Mouse (Mus musculus) hindbrain, embryonic 12.5 days (tissue): ENCODE measurements around the gene Cacfd1. TPM values are rescaled to one million over a fixed set of nuclear protein-coding genes. Genes with fewer than 3 reads are reported as not detected.

Experiments
- ATAC-seq: fragments of 200-750 bp; cut with Nextera tagmentation; 2 replicates; pipeline ENCODE4 v1.8.0; 2017; ENCODE audit warnings: moderate TSS enrichment; ENCODE audit not compliant: low FRiP score
- H3K27ac ChIP-seq: fragments of 300-500 bp; sonication (generic); 2 replicates; pipeline ENCODE4 v1.5.1; 2016; ENCODE audit warnings: mild to moderate bottlenecking
- H3K27me3 ChIP-seq: fragments of 300-500 bp; sonication (generic); 2 replicates; pipeline ENCODE4 v1.6.1; 2016; ENCODE audit warnings: mild to moderate bottlenecking
- H3K36me3 ChIP-seq: fragments of 300-500 bp; sonication (generic); 2 replicates; pipeline ENCODE4 v1.6.1; 2016; ENCODE audit warnings: mild to moderate bottlenecking
- H3K4me1 ChIP-seq: fragments of 300-500 bp; sonication (generic); 2 replicates; pipeline ENCODE4 v1.6.1; 2016
- H3K4me2 ChIP-seq: fragments of 300-500 bp; sonication (generic); replicated peaks from 2 replicates; pipeline ENCODE4 v1.6.1; 2016; ENCODE audit warnings: mild to moderate bottlenecking
- H3K4me3 ChIP-seq: fragments of 300-500 bp; sonication (generic); 2 replicates; pipeline ENCODE4 v1.5.1; 2016; ENCODE audit warnings: mild to moderate bottlenecking
- H3K9ac ChIP-seq: fragments of 300-500 bp; sonication (generic); 2 replicates; pipeline ENCODE4 v1.6.1; 2016; ENCODE audit warnings: mild to moderate bottlenecking, moderate library complexity
- H3K9me3 ChIP-seq: fragments of 300-500 bp; sonication (generic); replicated peaks from 2 replicates; pipeline ENCODE4 v1.6.1; 2016; ENCODE audit warnings: mild to moderate bottlenecking
- WGBS: fragments of 180-500 bp; shearing (Covaris S2); methylation state at CpG from one replicate; pipeline ENCODE4 v1.1.7; 2016; 5-methylcytosine and 5-hydroxymethylcytosine counted together
- polyA plus RNA-seq: library from polyadenylated mRNA; unstranded; fragments of >200 nt; fragmentation: Nextera tagmentation; extraction: Ambion mirVana; gene quantifications from 2 replicates; pipeline ENCODE4 v1.2.1, GENCODE M21; 2016

The Cacfd1 gene
- 115 TPM in 2 replicates for polyA plus RNA-seq

DNA sequence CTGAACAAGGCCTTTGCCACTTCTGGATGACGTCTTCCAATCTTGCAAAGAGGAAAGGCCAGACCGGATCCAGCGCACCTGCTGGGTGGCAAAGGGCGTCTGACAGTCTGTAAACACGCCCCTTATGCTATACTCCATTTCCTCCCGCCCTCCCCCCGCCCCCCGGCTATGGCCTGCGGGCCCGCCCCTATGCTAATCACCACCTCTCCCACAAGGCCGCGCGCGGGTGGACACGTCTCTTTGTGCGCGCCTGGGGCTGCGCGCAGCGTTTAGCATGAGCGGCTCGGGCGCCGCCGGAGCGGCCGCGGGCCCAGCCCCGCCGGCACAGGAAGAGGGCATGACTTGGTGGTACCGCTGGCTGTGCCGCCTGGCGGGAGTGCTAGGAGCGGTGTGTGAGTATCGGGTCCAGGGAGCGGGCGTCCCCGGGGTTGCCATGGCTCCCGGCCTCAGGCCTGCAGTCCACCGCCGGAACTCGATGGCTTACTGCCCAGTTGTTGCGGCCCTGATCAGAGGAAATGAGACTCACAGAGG, at the start of gene Cacfd1:
Gene Cacfd1 (plus strand): TSS at position 213 of the 531 bp plus-strand sequence.
- Histone ChIP-seq H3K4me3 (peak within 1 kb of the TSS; percentile 52), H3K4me2 (peak within 1 kb of the TSS; percentile 87), H3K4me1 (peaks cover 20% of the 10 kb centered on the region), H3K27ac (peak within 1 kb of the TSS; percentile 88), H3K27me3 (peaks cover 3% of the 10 kb centered on the region; the same call in 1 of the 2 replicates), H3K36me3 (peaks cover 16% of the 10 kb centered on the region), H3K9ac (peak within 1 kb of the TSS; percentile 87), H3K9me3 (no peaks in the 10 kb centered on the region)
- peak; percentile 96 for ATAC-seq
- under 1% methylated on average over 40 of the region's 43 CpGs for WGBS

DNA sequence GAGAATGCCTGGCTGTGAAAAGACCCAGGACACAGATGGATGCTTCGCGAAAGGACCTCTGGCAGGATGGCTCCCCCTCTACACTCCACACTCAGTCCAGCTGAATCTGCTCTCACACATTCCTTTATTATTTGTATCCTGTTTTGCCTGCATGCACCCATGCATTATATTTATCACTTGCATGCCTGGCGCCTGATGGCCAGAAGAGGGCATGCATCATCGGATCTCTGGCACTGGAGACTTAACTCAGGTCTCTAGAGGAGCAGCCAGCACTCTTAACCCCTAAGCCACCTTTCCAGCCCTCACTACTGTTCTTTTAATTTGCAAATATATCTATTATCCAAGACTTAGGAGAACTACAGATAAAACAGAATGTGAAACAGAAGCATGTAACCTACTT, 49.0 kb upstream of the Cacfd1 start:
- peaks cover 57% of the 10 kb centered on the region for H3K36me3 ChIP-seq
- peaks cover 32% of the 10 kb centered on the region for H3K4me1 ChIP-seq
- no peak for ATAC-seq
- WGBS: 81% methylated on average over 4 of the region's 4 CpGs
- H3K9me3 ChIP-seq: no peaks in the 10 kb centered on the region
- no peak overlapping the region for H3K27ac ChIP-seq
- H3K27me3 ChIP-seq: no peaks in the 10 kb centered on the region
- no peak overlapping the region for H3K9ac ChIP-seq
- no peak overlapping the region for H3K4me2 ChIP-seq
- no peak overlapping the region for H3K4me3 ChIP-seq

GRCm38 (mm10) chr2:26963923-26964723, 45.6 kb upstream of the Cacfd1 start, which contains the start of gene Rexo4:
TSS of gene Rexo4 (minus strand) at chr2:26964386.
- Histone ChIP-seq H3K36me3 (peaks cover 27% of the 10 kb centered on the region), H3K27ac (peak within 1 kb of the TSS; percentile 97), H3K9ac (peak within 1 kb of the TSS; percentile 83), H3K4me1 (peaks cover 32% of the 10 kb centered on the region), H3K4me2 (peak within 1 kb of the TSS; percentile 89), H3K4me3 (peak within 1 kb of the TSS; percentile 75), H3K27me3 (no peaks in the 10 kb centered on the region), H3K9me3 (no peaks in the 10 kb centered on the region)
- WGBS: under 1% methylated on average over 50 of the region's 50 CpGs
- peak; percentile 97 for ATAC-seq

GRCm38 (mm10) chr2:26964724-26965370, 44.9 kb upstream of the Cacfd1 start:
- peak overlapping the region; percentile 89 for H3K4me2 ChIP-seq
- peak overlapping the region; percentile 83 for H3K9ac ChIP-seq
- no peaks in the 10 kb centered on the region for H3K27me3 ChIP-seq
- peak overlapping the region; percentile 97 for H3K27ac ChIP-seq
- H3K9me3 ChIP-seq: no peaks in the 10 kb centered on the region
- no peak; the same call in 1 of the 2 replicates for ATAC-seq
- WGBS: 18% methylated on average over 14 of the region's 14 CpGs
- H3K4me1 ChIP-seq: peaks cover 32% of the 10 kb centered on the region
- H3K36me3 ChIP-seq: peaks cover 22% of the 10 kb centered on the region
- H3K4me3 ChIP-seq: peak overlapping the region; percentile 75

- ATAC-seq: no peak
- no peaks in the 10 kb centered on the region for H3K27me3 ChIP-seq
- H3K4me3 ChIP-seq: no peak overlapping the region
- peaks cover 18% of the 10 kb centered on the region for H3K4me1 ChIP-seq
- no peaks in the 10 kb centered on the region for H3K9me3 ChIP-seq
- WGBS: 78% methylated on average over 2 of the region's 2 CpGs
- H3K36me3 ChIP-seq: peaks cover under 1% of the 10 kb centered on the region
- H3K4me2 ChIP-seq: no peak overlapping the region
- H3K9ac ChIP-seq: no peak overlapping the region
- no peak overlapping the region for H3K27ac ChIP-seq
Measured at GRCm38 (mm10) chr2:26967262-26967661, 42.5 kb upstream of the Cacfd1 start.

GRCm38 (mm10) chr2:26973116-26973515, 36.6 kb upstream of the Cacfd1 start, which contains the start of gene Adamts13:
TSS of gene Adamts13 (plus strand) at chr2:26973416.
- Histone ChIP-seq H3K9me3 (no peaks in the 10 kb centered on the region), H3K27me3 (no peaks in the 10 kb centered on the region), H3K4me1 (no peaks in the 10 kb centered on the region), H3K4me3 (no peak within 1 kb of the TSS), H3K9ac (no peak within 1 kb of the TSS), H3K36me3 (no peaks in the 10 kb centered on the region), H3K4me2 (no peak within 1 kb of the TSS), H3K27ac (no peak within 1 kb of the TSS)
- WGBS: 68% methylated on average over 3 of the region's 3 CpGs
- no peak for ATAC-seq

- Histone ChIP-seq H3K27me3 (no peaks in the 10 kb centered on the region), H3K9me3 (no peaks in the 10 kb centered on the region), H3K4me3 (no peak overlapping the region), H3K36me3 (no peaks in the 10 kb centered on the region), H3K4me1 (no peaks in the 10 kb centered on the region), H3K9ac (no peak overlapping the region), H3K4me2 (no peak overlapping the region), H3K27ac (no peak overlapping the region)
- no peak for ATAC-seq
- 71% methylated on average over 4 of the region's 4 CpGs for WGBS
Measured at GRCm38 (mm10) chr2:26973960-26974359, 35.8 kb upstream of the Cacfd1 start.

GRCm38 (mm10) chr2:26980361-26980760, 29.4 kb upstream of the Cacfd1 start:
- Histone ChIP-seq H3K9ac (no peak overlapping the region), H3K4me2 (no peak overlapping the region), H3K4me3 (no peak overlapping the region), H3K27ac (no peak overlapping the region), H3K9me3 (no peaks in the 10 kb centered on the region), H3K4me1 (no peaks in the 10 kb centered on the region), H3K36me3 (no peaks in the 10 kb centered on the region), H3K27me3 (peaks cover 5% of the 10 kb centered on the region; the same call in 1 of the 2 replicates)
- ATAC-seq: no peak
- 71% methylated on average over 1 of the region's 1 CpGs for WGBS

GRCm38 (mm10) chr2:26984179-26984578, 25.5 kb upstream of the Cacfd1 start:
- H3K27me3 ChIP-seq: peaks cover 8% of the 10 kb centered on the region; the same call in 1 of the 2 replicates
- no peaks in the 10 kb centered on the region for H3K4me1 ChIP-seq
- H3K36me3 ChIP-seq: no peaks in the 10 kb centered on the region
- H3K4me2 ChIP-seq: no peak overlapping the region
- H3K4me3 ChIP-seq: no peak overlapping the region
- H3K27ac ChIP-seq: no peak overlapping the region
- H3K9me3 ChIP-seq: no peaks in the 10 kb centered on the region
- no peak for ATAC-seq
- 82% methylated on average over 2 of the region's 2 CpGs for WGBS
- H3K9ac ChIP-seq: no peak overlapping the region

DNA sequence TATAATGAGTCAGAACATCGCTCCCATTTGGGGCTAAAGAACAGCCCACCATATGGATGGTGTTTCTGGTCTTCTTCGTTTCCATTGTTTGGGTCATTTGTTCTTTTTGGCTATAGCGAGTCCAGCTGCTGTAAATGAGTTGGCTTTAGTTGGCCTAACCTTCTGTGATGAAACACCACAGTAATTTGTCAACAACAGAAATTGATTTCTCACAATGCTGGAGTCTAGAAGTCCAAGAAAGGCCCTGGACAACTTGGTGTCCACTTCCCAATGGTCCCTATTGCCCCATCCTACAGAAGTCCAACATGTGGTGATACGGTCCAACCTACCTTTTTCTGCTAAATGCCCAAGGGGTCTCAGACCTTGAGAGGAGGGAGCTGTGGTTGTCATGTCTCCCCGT, 25.1 kb upstream of the Cacfd1 start:
- Histone ChIP-seq H3K27me3 (peaks cover 8% of the 10 kb centered on the region; the same call in 1 of the 2 replicates), H3K36me3 (no peaks in the 10 kb centered on the region), H3K9me3 (no peaks in the 10 kb centered on the region), H3K27ac (no peak overlapping the region), H3K4me2 (no peak overlapping the region), H3K9ac (no peak overlapping the region), H3K4me3 (no peak overlapping the region), H3K4me1 (no peaks in the 10 kb centered on the region)
- 88% methylated on average over 5 of the region's 5 CpGs for WGBS
- ATAC-seq: no peak

DNA sequence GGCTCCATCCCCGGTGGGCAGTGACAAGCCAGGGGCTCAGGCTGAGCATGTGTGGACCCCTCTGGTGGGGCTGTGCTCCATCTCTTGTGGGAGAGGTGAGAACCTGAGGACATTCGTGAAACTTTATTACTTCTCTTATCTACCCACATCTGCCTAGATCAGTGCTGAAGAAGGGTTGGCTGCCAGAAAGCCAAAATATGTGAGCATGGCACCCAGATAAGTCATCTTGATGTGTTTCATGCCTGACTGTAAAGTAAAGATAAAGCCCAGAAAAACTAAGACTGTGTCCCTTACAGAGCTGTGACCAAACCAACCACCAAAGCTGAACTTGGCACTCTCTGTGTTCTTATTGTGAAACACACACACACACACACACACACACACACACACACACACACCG, 15.8 kb upstream of the Cacfd1 start:
- Histone ChIP-seq H3K4me2 (no peak overlapping the region), H3K4me1 (no peaks in the 10 kb centered on the region), H3K27me3 (no peaks in the 10 kb centered on the region), H3K9me3 (no peaks in the 10 kb centered on the region), H3K9ac (no peak overlapping the region), H3K36me3 (no peaks in the 10 kb centered on the region), H3K27ac (no peak overlapping the region), H3K4me3 (no peak overlapping the region)
- ATAC-seq: no peak
- WGBS: 83% methylated on average over 3 of the region's 3 CpGs

DNA sequence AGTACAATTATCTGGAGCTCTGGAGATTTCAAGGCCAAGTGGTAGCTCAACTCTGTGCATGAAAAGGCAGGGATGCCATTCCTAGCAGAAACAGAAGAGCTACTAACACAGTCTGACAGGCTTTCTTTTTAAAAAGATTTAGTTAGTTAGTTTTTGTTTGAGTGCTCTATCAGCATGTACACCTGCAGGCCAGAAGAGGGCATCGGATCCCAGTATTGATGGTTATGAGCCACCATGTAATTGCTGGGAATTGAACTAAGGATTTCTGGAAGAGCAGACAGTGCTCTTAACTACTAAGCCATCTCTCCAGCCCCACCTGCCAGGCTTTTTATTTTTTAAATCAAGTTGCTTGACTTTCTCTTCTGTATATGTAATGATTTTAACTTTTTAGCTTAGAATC, 12.2 kb upstream of the Cacfd1 start:
- ATAC-seq: no peak
- Histone ChIP-seq H3K9me3 (no peaks in the 10 kb centered on the region), H3K9ac (no peak overlapping the region), H3K27ac (no peak overlapping the region), H3K27me3 (no peaks in the 10 kb centered on the region), H3K4me1 (no peaks in the 10 kb centered on the region), H3K4me2 (no peak overlapping the region), H3K4me3 (no peak overlapping the region), H3K36me3 (no peaks in the 10 kb centered on the region)
- 88% methylated on average over 1 of the region's 1 CpGs for whole genome bisulfite sequencing
